Mouse (Mus musculus): ENCODE data around the gene Tmem92. TPM values are rescaled to one million over a fixed set of nuclear protein-coding genes. Genes with fewer than 3 reads are reported as not detected.

Gene Tmem92
- polyA plus RNA-seq, 1 experiment from 2014 or later, result not detected

DNA sequence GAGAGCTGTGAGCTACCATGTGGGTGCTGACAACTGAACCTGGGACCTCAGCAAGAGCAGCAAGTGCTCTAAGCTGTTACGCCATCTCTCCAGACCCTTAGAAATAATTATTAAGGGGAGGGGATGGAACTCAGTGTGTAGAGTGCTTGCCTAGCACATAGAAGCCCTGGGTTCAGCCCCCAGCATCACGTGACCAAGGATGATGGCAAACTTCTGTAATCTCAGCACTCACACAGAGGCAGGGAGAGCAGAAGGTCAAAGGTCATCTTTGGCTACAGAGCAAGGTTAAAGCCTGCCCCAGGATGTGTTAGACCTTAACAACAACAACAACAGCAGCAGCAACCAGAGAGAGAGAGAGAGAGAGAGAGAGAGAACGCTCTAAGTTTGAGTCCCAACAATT, 54.0 kb downstream of the Tmem92 start:
- Histone ChIP-seq H3K9ac (ENCODE audit: low read length) (no peak overlapping the region), H3K4me2 (ENCODE audit: low read length) (no peak overlapping the region), H3K27me3 (ENCODE audit: control insufficient read depth, insufficient read depth, low read length) (no peaks in the 10 kb centered on the region), H3K36me3 (ENCODE audit: control insufficient read depth, insufficient read depth, low read length) (no peaks in the 10 kb centered on the region), H3K9me3 (ENCODE audit: control insufficient read depth, low read length) (no peaks in the 10 kb centered on the region), H3K4me3 (ENCODE audit: control insufficient read depth in 1 of 2, insufficient read depth in 1 of 2, low read depth in 1 of 2, low read length in 2 of 2) (no peak overlapping the region), H3K27ac (replicated peaks in 1 of 2; ENCODE audit: control insufficient read depth in 1 of 2, insufficient read depth in 1 of 2, low read depth in 2 of 2, low read length in 2 of 2) (no peak overlapping the region), H3K4me1 (ENCODE audit: control insufficient read depth in 2 of 2, insufficient read depth in 2 of 2, low read length in 2 of 2) (no peaks in the 10 kb centered on the region)
- 64% methylated on average over 3 of the region's 3 CpGs for WGBS
- no peak for ATAC-seq (ENCODE audit: insufficient number of reproducible peaks, insufficient read depth, low FRiP score, low read depth)

DNA sequence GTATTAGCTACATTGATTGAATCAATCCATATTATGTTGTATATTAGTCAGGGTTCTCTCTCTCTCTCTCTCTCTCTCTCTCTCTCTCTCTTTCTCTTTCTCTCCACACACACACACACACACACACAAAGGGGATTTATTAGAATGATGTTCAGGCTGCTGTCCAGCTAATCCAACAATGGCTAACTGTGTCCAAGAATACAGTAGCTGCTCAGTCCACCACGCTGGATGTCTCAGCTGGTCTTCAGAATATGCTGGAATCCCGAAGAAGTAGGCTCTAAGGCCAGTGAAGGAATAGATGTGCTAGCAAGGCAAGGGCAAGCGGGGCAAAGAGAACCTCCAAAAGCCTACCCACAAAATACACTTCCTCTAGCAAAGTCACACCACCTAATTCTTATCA, 55.2 kb downstream of the Tmem92 start:
- H3K27me3 ChIP-seq (ENCODE audit: control insufficient read depth, insufficient read depth, low read length), result no peaks in the 10 kb centered on the region
- no peak overlapping the region for H3K9ac ChIP-seq (ENCODE audit: low read length)
- H3K4me2 ChIP-seq (ENCODE audit: low read length), result no peak overlapping the region
- no peaks in the 10 kb centered on the region for H3K4me1 ChIP-seq (ENCODE audit: control insufficient read depth in 2 of 2, insufficient read depth in 2 of 2, low read length in 2 of 2)
- H3K9me3 ChIP-seq (ENCODE audit: control insufficient read depth, low read length), result no peaks in the 10 kb centered on the region
- no peaks in the 10 kb centered on the region for H3K36me3 ChIP-seq (ENCODE audit: control insufficient read depth, insufficient read depth, low read length)
- no peak for ATAC-seq (ENCODE audit: insufficient number of reproducible peaks, insufficient read depth, low FRiP score, low read depth)
- 89% methylated on average over 3 of the region's 3 CpGs for WGBS
- H3K27ac ChIP-seq (replicated peaks in 1 of 2; ENCODE audit: control insufficient read depth in 1 of 2, insufficient read depth in 1 of 2, low read depth in 2 of 2, low read length in 2 of 2), result no peak overlapping the region
- H3K4me3 ChIP-seq (ENCODE audit: control insufficient read depth in 1 of 2, insufficient read depth in 1 of 2, low read depth in 1 of 2, low read length in 2 of 2), result no peak overlapping the region

Other genes starting within 250 kb of the Tmem92 start
- 5.4 and 6.9 TPM in 2 replicates for gene Rsad1, start 233.4 kb downstream of the Tmem92 start, polyA plus RNA-seq (2014; fragmentation: Nextera tagmentation; extraction: Ambion mirVana)
- gene Chad, start 217.7 kb downstream of the Tmem92 start, polyA plus RNA-seq (2014; fragmentation: Nextera tagmentation; extraction: Ambion mirVana), result 0.15 and 0.42 TPM in 2 replicates
- gene Acsf2, start 180.8 kb downstream of the Tmem92 start, polyA plus RNA-seq (2014; fragmentation: Nextera tagmentation; extraction: Ambion mirVana), result 3.9 and 4.0 TPM in 2 replicates
- 104 and 110 TPM in 2 replicates for gene Lrrc59, start 152.9 kb downstream of the Tmem92 start, polyA plus RNA-seq (2014; fragmentation: Nextera tagmentation; extraction: Ambion mirVana)
- 131 and 147 TPM in 2 replicates for gene Mrpl27, start 128.9 kb downstream of the Tmem92 start, polyA plus RNA-seq (2014; fragmentation: Nextera tagmentation; extraction: Ambion mirVana)
- 10.2 and 11.7 TPM in 2 replicates for gene Eme1, start 128.7 kb downstream of the Tmem92 start, polyA plus RNA-seq (2014; fragmentation: Nextera tagmentation; extraction: Ambion mirVana)
- gene Xylt2, start 105.2 kb downstream of the Tmem92 start, polyA plus RNA-seq (2014; fragmentation: Nextera tagmentation; extraction: Ambion mirVana), result 10.4 and 13.8 TPM in 2 replicates
- not detected in 2 replicates for gene Gm11541, start 78.2 kb downstream of the Tmem92 start, polyA plus RNA-seq (2014; fragmentation: Nextera tagmentation; extraction: Ambion mirVana)
- 0.18 TPM in 1 of 2 replicates, not detected in the other for gene Cdc34b, start 40.9 kb downstream of the Tmem92 start, polyA plus RNA-seq (2014; fragmentation: Nextera tagmentation; extraction: Ambion mirVana)
- 447 and 511 TPM in 2 replicates for gene Col1a1, start 153.5 kb upstream of the Tmem92 start, polyA plus RNA-seq (2014; fragmentation: Nextera tagmentation; extraction: Ambion mirVana)
- gene Hils1, start 184.9 kb upstream of the Tmem92 start, polyA plus RNA-seq (2014; fragmentation: Nextera tagmentation; extraction: Ambion mirVana), result 0.24 TPM in 2 replicates
- 34.6 and 36.7 TPM in 2 replicates for gene Sgca, start 193.6 kb upstream of the Tmem92 start, polyA plus RNA-seq (2014; fragmentation: Nextera tagmentation; extraction: Ambion mirVana)
- gene Ppp1r9b, start 208.3 kb upstream of the Tmem92 start, polyA plus RNA-seq (2014; fragmentation: Nextera tagmentation; extraction: Ambion mirVana), result 8.1 and 8.6 TPM in 2 replicates
- 8.5 and 10.1 TPM in 2 replicates for gene Samd14, start 227.2 kb upstream of the Tmem92 start, polyA plus RNA-seq (2014; fragmentation: Nextera tagmentation; extraction: Ambion mirVana)

All from heart, embryonic 14.5 days (tissue).